Mouse (Mus musculus): ENCODE measurements around the gene Slc13a1.

Gene Slc13a1

GRCm38 (mm10) chr6:24072804-24073203 is 95.1 kb downstream of the Slc13a1 start:
- DNase-seq = no peak

GRCm38 (mm10) chr6:24059754-24060153 is 108.1 kb downstream of the Slc13a1 start:
- DNase-seq = no peak

- no peak for DNase-seq
Observed at GRCm38 (mm10) chr6:24055086-24055485, 112.8 kb downstream of the Slc13a1 start.

- no peak for DNase-seq
Observed at GRCm38 (mm10) chr6:24054086-24054710, 113.7 kb downstream of the Slc13a1 start.

- DNase-seq = no peak
Observed at GRCm38 (mm10) chr6:24047014-24047770, 120.7 kb downstream of the Slc13a1 start.

GRCm38 (mm10) chr6:24043496-24043895 is 124.4 kb downstream of the Slc13a1 start:
- no peak for DNase-seq

All from right cerebral cortex, postnatal 4 days (tissue).